Mouse (Mus musculus): ENCODE measurements around the gene Syt1. TPM values are rescaled to one million over a fixed set of nuclear protein-coding genes. Genes with fewer than 3 reads are reported as not detected.

Syt1 gene
- polyA plus RNA-seq, 1 experiment from 2014 or later: 16.9 TPM

DNA sequence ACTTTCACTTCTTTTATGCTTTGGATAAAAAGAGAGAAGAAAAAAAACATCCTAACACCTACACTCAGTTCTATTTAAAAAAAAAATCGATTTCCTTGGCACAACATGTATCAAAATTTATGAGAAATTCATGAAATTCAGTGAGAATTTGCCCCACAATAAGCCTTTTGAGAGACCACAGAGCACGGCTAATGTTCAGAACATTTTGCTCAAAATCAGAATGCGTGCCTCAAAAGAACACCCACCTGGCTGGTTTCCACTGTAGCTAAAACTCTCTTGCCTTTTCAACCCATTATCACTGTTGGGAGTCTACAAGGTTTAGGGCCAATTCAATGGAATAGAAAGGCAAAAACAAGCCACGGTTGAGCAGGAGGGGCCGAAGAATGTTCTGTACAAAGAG is 390.9 kb downstream of the Syt1 start:
- H3K27me3 ChIP-seq (ENCODE audit: control insufficient read depth, insufficient read depth, low read length): no peaks in the 10 kb centered on the region
- no peaks in the 10 kb centered on the region for H3K4me1 ChIP-seq (replicated peaks; ENCODE audit: control insufficient read depth, insufficient read depth, low read length)
- no peak overlapping the region for H3K4me3 ChIP-seq (ENCODE audit: low read depth, low read length)
- H3K9ac ChIP-seq (ENCODE audit: low read length): no peak overlapping the region
- no peak for DNase-seq (ENCODE audit: low spot score)
- H3K4me2 ChIP-seq (ENCODE audit: low read depth, low read length, severe bottlenecking): no peak overlapping the region
- no peak overlapping the region for H3K27ac ChIP-seq (ENCODE audit: low read depth, low read length)
- H3K9me3 ChIP-seq (ENCODE audit: control insufficient read depth, low read length): no peaks in the 10 kb centered on the region
- WGBS: 86% methylated on average over 5 of the region's 5 CpGs
- no peak for ATAC-seq (replicated peaks; ENCODE audit: low FRiP score)
- no peaks in the 10 kb centered on the region for H3K36me3 ChIP-seq (ENCODE audit: control insufficient read depth, insufficient read depth, low read length)

DNA sequence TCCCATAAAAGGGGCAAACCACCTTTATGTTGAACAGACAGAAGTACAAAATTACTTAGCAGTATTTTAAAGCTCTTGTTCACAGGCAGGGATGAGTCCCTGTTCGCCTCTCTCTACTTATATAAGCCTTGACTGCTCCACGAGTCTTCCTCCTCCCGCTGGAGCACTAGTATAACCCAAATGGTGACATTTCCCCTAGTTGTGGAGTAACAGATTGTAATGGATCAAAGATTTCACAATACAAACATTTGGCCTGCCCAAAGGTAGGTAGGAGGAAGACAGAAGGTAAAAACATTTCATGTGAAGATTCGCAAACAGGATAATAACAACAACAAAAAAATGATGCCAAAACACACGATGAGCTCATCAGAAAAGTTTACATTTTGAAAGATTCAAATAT is 391.6 kb downstream of the Syt1 start:
- H3K27ac ChIP-seq (ENCODE audit: low read depth, low read length): no peak overlapping the region
- no peaks in the 10 kb centered on the region for H3K36me3 ChIP-seq (ENCODE audit: control insufficient read depth, insufficient read depth, low read length)
- DNase-seq (ENCODE audit: low spot score): no peak
- H3K9me3 ChIP-seq (ENCODE audit: control insufficient read depth, low read length): no peaks in the 10 kb centered on the region
- H3K9ac ChIP-seq (ENCODE audit: low read length): no peak overlapping the region
- no peaks in the 10 kb centered on the region for H3K27me3 ChIP-seq (ENCODE audit: control insufficient read depth, insufficient read depth, low read length)
- H3K4me2 ChIP-seq (ENCODE audit: low read depth, low read length, severe bottlenecking): no peak overlapping the region
- H3K4me1 ChIP-seq (replicated peaks; ENCODE audit: control insufficient read depth, insufficient read depth, low read length): no peaks in the 10 kb centered on the region
- no peak for ATAC-seq (replicated peaks; ENCODE audit: low FRiP score)
- WGBS: 92% methylated on average over 5 of the region's 5 CpGs
- no peak overlapping the region for H3K4me3 ChIP-seq (ENCODE audit: low read depth, low read length)

DNA sequence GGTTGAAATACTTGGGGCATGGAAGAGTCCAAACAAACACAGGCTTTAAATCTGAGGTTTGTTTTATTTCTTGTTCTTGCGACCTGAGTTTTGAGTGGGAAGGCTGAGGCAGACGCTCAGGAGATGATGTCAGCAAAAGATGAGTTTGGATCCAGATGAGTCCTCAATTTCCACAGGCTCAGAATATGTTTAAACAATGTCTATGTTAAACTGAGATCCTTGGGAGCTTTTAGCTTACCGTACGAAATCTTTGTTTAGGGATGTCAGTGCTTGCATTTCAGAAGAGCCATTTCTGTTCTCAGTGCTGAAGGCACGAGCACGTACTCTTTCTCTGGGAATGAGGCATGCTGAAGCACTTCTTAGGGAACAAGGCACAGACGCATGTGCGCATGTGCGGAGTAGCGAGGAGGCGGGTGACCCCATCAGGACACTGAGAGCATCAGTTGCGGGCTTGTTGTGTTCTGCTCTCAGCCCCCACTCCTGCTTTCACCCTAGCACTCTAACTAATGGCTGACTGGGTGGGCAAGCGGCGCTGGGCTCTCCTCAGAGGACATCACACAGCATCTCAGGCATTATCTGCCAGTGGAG is 400.6 kb downstream of the Syt1 start:
- WGBS: 81% methylated on average over 14 of the region's 14 CpGs
- Histone ChIP-seq H3K9me3 (ENCODE audit: control insufficient read depth, low read length) (no peaks in the 10 kb centered on the region), H3K9ac (ENCODE audit: low read length) (no peak overlapping the region), H3K4me3 (ENCODE audit: low read depth, low read length) (no peak overlapping the region), H3K27ac (ENCODE audit: low read depth, low read length) (no peak overlapping the region), H3K4me2 (ENCODE audit: low read depth, low read length, severe bottlenecking) (no peak overlapping the region), H3K4me1 (replicated peaks; ENCODE audit: control insufficient read depth, insufficient read depth, low read length) (no peaks in the 10 kb centered on the region), H3K36me3 (ENCODE audit: control insufficient read depth, insufficient read depth, low read length) (no peaks in the 10 kb centered on the region), H3K27me3 (ENCODE audit: control insufficient read depth, insufficient read depth, low read length) (no peaks in the 10 kb centered on the region)
- DNase-seq (ENCODE audit: low spot score) (no peak), ATAC-seq (replicated peaks; ENCODE audit: low FRiP score) (no peak)

DNA sequence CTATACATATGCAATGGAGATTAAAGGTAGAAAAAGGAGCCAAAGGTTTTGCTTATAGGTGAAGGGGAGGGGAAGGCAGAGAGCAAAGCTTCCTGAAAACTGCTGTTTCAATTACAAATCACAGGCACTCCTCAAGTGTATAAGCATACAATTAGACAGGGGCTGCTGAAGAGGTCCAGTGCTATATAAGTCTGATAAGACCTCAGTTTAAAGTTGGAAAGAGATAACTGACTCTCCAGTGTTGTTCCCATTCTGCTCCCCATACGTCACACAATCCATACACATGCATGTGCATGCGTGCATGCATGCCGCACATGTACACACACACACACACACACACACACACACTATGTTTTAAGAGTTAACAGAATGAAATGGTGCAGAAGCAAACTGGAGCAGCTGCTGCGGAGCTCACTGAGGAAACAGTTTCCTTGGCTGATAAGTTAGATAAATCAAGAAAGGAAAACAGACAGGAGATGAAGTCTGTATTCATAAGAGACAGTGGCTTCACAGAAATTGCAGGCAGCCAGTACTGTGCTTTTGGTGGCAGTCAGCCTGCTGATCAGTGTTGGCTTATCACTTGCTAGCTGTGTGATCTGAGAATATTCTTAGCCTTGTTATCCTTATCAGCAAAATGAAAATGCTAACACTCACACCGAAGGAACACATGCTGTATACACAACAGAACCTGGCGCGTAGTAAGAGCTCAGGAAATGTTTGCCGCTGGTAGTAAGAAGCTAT is 408.9 kb downstream of the Syt1 start:
- no peak overlapping the region for H3K27ac ChIP-seq (ENCODE audit: low read depth, low read length)
- peaks cover 5% of the 10 kb centered on the region; the same call in 1 of the 2 replicates for H3K9me3 ChIP-seq (ENCODE audit: control insufficient read depth, low read length)
- DNase-seq (ENCODE audit: low spot score) (no peak), ATAC-seq (replicated peaks; ENCODE audit: low FRiP score) (no peak)
- no peak overlapping the region for H3K4me2 ChIP-seq (ENCODE audit: low read depth, low read length, severe bottlenecking)
- WGBS: 95% methylated on average over 8 of the region's 8 CpGs
- H3K9ac ChIP-seq (ENCODE audit: low read length): no peak overlapping the region
- no peaks in the 10 kb centered on the region for H3K4me1 ChIP-seq (replicated peaks; ENCODE audit: control insufficient read depth, insufficient read depth, low read length)
- H3K4me3 ChIP-seq (ENCODE audit: low read depth, low read length): no peak overlapping the region
- no peaks in the 10 kb centered on the region for H3K36me3 ChIP-seq (ENCODE audit: control insufficient read depth, insufficient read depth, low read length)
- H3K27me3 ChIP-seq (ENCODE audit: control insufficient read depth, insufficient read depth, low read length): no peaks in the 10 kb centered on the region

DNA sequence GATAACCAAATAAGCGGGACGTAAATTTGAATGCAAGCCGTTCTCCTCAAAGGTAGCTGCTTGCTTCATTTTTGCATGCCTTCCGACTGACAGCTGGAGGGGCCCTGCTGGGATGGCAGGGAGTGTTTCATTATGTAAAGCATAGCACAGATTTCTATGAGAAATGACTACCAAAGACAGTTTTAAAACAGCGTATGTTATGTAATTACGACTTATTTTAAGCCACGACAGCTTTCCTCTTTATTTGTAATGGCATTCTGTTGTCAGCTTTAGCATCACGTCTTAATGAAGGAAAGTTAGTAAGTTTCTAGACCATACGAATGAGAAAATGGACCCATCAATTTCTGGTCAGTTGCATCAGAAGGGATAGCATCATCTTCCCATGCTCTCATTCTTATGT is 410.1 kb downstream of the Syt1 start:
- no peak for DNase-seq (ENCODE audit: low spot score)
- WGBS: 87% methylated on average over 9 of the region's 9 CpGs
- Histone ChIP-seq H3K36me3 (ENCODE audit: control insufficient read depth, insufficient read depth, low read length) (no peaks in the 10 kb centered on the region), H3K4me3 (ENCODE audit: low read depth, low read length) (no peak overlapping the region), H3K9ac (ENCODE audit: low read length) (no peak overlapping the region), H3K9me3 (ENCODE audit: control insufficient read depth, low read length) (peaks cover 5% of the 10 kb centered on the region; the same call in 1 of the 2 replicates), H3K27me3 (ENCODE audit: control insufficient read depth, insufficient read depth, low read length) (no peaks in the 10 kb centered on the region), H3K27ac (ENCODE audit: low read depth, low read length) (no peak overlapping the region), H3K4me2 (ENCODE audit: low read depth, low read length, severe bottlenecking) (no peak overlapping the region), H3K4me1 (replicated peaks; ENCODE audit: control insufficient read depth, insufficient read depth, low read length) (no peaks in the 10 kb centered on the region)
- ATAC-seq (replicated peaks; ENCODE audit: low FRiP score): no peak

DNA sequence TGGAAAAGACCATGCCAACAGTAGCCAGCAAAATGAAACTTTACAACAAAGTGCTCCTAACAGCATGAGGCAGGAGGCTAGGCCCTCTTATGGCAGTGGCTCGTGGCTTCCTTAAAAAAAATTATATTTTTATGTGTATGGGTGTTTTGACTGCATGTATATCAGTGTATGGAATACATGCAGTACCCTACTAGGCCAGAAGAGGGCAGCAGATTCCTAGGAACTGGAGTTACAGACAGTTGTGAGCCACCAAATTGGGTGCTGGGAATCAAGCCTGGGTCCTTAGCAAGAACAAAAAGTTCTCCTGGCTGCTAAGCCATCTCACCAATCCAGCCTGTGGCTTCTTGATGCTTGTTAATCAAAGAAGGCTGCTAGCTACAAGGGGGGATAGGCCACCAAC is 413.4 kb downstream of the Syt1 start:
- Histone ChIP-seq H3K4me3 (ENCODE audit: low read depth, low read length) (no peak overlapping the region), H3K27ac (ENCODE audit: low read depth, low read length) (no peak overlapping the region), H3K4me2 (ENCODE audit: low read depth, low read length, severe bottlenecking) (no peak overlapping the region), H3K9me3 (ENCODE audit: control insufficient read depth, low read length) (peaks cover 5% of the 10 kb centered on the region; the same call in 1 of the 2 replicates), H3K36me3 (ENCODE audit: control insufficient read depth, insufficient read depth, low read length) (no peaks in the 10 kb centered on the region), H3K9ac (ENCODE audit: low read length) (no peak overlapping the region), H3K4me1 (replicated peaks; ENCODE audit: control insufficient read depth, insufficient read depth, low read length) (no peaks in the 10 kb centered on the region), H3K27me3 (ENCODE audit: control insufficient read depth, insufficient read depth, low read length) (no peaks in the 10 kb centered on the region)
- ATAC-seq (replicated peaks; ENCODE audit: low FRiP score) (no peak), DNase-seq (ENCODE audit: low spot score) (no peak)
- 79% methylated on average over 1 of the region's 1 CpGs for WGBS

DNA sequence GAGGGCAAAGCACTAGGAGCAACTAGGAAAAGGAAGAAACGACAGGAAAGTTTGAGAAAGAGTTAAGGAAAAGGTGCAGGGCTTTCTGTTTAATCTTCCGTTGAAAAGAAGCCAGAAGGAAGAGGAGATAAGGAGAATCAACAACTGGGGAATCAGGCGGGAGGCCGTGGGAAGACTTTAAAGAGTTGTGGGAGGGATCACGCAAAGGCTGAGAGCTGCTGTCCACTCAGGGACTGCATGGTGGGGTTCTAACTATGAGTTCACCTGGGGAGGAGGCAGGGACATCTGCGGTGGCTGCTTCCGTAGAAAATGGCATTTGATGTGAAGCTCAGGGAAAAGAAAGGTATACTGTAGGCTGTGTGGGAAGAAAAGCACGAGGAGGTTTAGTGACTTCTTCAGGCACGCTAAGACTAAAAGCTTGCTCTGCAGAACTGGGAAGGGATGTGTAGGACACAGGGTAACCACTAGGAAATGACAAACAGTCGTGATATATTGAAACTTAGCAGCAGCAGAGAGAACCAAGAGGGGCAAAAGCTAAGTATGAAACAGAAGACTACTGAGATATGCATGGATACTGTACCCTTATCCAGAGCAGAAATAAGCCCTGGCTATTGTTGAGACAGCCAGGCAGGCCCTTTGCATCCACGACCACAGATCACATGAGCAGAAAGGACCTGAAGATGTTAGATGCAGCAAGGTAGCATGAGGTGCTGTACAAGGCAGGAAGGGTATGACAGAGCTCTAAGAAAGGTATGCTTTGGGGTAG is 414.4 kb downstream of the Syt1 start:
- no peak for ATAC-seq (replicated peaks; ENCODE audit: low FRiP score)
- Histone ChIP-seq H3K9me3 (ENCODE audit: control insufficient read depth, low read length) (peaks cover 5% of the 10 kb centered on the region; the same call in 1 of the 2 replicates), H3K4me1 (replicated peaks; ENCODE audit: control insufficient read depth, insufficient read depth, low read length) (no peaks in the 10 kb centered on the region), H3K9ac (ENCODE audit: low read length) (no peak overlapping the region), H3K27ac (ENCODE audit: low read depth, low read length) (no peak overlapping the region), H3K27me3 (ENCODE audit: control insufficient read depth, insufficient read depth, low read length) (no peaks in the 10 kb centered on the region), H3K36me3 (ENCODE audit: control insufficient read depth, insufficient read depth, low read length) (no peaks in the 10 kb centered on the region), H3K4me3 (ENCODE audit: low read depth, low read length) (no peak overlapping the region), H3K4me2 (ENCODE audit: low read depth, low read length, severe bottlenecking) (no peak overlapping the region)
- WGBS: 80% methylated on average over 11 of the region's 11 CpGs
- DNase-seq (ENCODE audit: low spot score): no peak

DNA sequence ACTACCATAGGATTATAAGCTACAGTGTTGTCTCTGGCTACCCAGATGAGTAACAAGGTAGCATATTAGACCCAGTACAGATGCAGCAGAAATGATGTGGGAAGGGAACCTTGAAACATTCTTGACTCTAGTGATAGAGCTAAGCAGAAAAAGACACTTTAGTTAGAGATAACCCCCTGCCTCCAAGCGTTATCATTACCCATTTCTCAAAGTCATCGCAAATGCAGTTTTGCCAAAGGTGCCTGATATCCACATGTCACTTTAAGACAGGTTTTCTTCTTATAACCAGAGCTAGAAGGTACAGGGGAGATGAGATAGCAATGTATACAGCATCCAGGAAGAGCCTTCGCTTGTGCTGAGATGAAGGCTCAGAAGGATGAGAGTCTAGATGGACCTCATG is 421.4 kb downstream of the Syt1 start:
- H3K4me1 ChIP-seq (replicated peaks; ENCODE audit: control insufficient read depth, insufficient read depth, low read length): no peaks in the 10 kb centered on the region
- H3K4me2 ChIP-seq (ENCODE audit: low read depth, low read length, severe bottlenecking): no peak overlapping the region
- no peak overlapping the region for H3K27ac ChIP-seq (ENCODE audit: low read depth, low read length)
- no peak for DNase-seq (ENCODE audit: low spot score)
- 90% methylated on average over 3 of the region's 3 CpGs for WGBS
- no peak overlapping the region for H3K9ac ChIP-seq (ENCODE audit: low read length)
- no peaks in the 10 kb centered on the region for H3K36me3 ChIP-seq (ENCODE audit: control insufficient read depth, insufficient read depth, low read length)
- H3K27me3 ChIP-seq (ENCODE audit: control insufficient read depth, insufficient read depth, low read length): no peaks in the 10 kb centered on the region
- ATAC-seq (replicated peaks; ENCODE audit: low FRiP score): no peak
- H3K9me3 ChIP-seq (ENCODE audit: control insufficient read depth, low read length): no peaks in the 10 kb centered on the region
- no peak overlapping the region for H3K4me3 ChIP-seq (ENCODE audit: low read depth, low read length)
